Mouse (Mus musculus): Measurements from ENCODE around the gene Txnrd1.

Txnrd1 gene

GRCm38 (mm10) chr10:82817936-82818335 is 15.8 kb upstream of the Txnrd1 start:
- no peak for DNase-seq (ENCODE audit: low read depth, low spot score)

DNA sequence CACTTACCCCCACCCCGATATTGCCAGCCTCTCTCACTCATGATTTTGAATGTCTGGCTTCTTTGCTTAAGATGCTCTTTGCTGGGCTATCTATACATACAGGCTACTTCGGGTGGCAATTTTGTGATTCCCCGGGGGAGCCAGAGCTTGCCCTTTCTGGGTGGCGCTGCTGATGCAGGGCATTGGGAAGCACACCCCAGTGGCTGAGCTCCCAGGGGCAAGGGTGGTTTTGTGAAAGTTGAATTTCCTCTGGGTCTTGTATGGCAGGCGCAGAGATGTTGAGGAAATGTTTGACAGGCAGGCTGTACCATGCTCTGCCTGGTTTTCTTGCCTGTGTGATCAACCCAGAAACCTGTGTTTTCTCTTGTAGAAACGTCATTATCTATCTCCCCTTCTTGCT is 15.1 kb upstream of the Txnrd1 start:
- no peak for DNase-seq (ENCODE audit: low read depth, low spot score)

- DNase-seq (ENCODE audit: low read depth, low spot score) = no peak
These were observed 10.5 kb upstream of the Txnrd1 start for GRCm38 (mm10) chr10:82823108-82823778.

GRCm38 (mm10) chr10:82823779-82824177 is 10.0 kb upstream of the Txnrd1 start:
- DNase-seq (ENCODE audit: low read depth, low spot score) = no peak

DNA sequence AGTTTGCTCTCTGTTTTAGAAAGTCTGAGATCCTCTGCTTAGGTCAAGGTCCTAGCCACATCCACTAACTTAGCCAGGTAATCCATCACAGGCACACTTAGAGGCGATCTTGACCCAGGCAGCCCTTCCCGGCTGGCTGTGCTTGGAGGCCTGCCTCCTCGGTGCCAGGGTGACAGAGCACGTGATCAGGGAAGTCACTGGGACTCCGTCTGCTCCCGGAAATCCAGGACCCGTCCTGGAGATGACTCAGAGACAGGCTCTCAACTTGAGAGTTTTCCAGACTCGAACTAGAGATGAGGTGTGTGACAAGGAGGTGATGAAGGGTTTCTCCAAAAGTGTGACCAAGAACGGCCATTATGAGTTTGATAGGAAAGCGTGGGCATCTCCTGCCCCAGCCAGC is 9.2 kb upstream of the Txnrd1 start:
- no peak for DNase-seq (ENCODE audit: low read depth, low spot score)

- DNase-seq (ENCODE audit: low read depth, low spot score) = no peak
These were observed 7.2 kb upstream of the Txnrd1 start for GRCm38 (mm10) chr10:82826516-82826915.

DNA sequence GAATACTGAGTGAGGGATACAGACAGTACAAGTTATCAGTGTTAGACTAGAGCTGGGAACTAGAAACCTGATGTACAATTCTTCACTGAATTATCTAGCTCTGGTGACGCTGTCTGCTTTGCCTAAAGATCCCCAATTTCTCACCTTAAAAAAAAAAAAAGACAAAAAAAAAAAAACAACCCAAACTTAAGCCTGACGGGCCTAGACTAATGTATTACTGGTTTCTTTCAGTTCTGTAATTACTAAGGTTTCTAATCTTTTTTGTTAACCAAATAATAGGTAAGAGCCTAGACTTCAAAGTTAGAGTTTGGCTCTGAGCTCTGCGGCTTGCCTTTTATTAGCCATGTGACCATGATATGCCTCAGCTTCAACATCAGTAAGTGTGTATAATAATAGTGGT is 2.1 kb downstream of the Txnrd1 start:
- DNase-seq (ENCODE audit: low read depth, low spot score) = no peak

DNA sequence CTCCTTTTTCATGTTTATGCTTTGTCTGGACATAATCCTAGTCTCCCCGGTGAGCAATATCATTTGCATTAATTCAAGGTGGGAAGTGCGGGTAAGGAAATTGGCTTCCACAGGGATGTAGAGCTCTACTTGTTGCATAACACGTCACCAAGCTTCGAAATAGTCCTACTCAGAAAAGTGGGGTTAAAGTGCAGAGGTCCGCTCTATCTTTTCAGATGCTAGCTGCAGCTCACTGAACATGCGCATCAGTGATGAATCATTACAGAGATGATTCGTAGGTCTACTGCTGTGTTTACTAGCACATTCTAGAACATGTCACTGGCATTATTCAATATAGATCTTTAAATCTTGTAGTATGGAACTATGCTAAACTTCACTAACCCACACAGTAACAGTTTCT is 4.6 kb downstream of the Txnrd1 start:
- no peak for DNase-seq (ENCODE audit: low read depth, low spot score)

DNA sequence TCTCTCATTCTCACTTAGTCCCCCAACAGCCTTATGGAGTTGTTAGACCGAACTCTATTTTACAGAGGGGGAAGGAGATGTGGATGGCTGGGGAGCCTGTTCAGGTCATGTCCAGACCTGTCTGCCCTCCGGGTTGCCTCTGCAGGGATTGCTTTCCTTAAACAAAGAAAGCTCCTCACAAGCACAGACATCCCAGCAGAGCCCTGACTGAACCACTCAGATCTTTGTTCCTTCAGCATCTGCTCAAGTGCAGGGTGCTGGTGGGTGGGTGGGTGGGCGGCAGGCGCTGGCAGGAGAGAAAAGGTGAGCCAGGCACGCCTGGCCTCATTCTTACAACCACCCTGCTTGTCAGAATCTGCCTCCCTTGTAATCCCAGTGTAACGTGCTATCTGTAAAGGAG is 10.3 kb downstream of the Txnrd1 start:
- no peak for DNase-seq (ENCODE audit: low read depth, low spot score)

GRCm38 (mm10) chr10:82844731-82845130 is 11.0 kb downstream of the Txnrd1 start:
- DNase-seq (ENCODE audit: low read depth, low spot score) = no peak

DNA sequence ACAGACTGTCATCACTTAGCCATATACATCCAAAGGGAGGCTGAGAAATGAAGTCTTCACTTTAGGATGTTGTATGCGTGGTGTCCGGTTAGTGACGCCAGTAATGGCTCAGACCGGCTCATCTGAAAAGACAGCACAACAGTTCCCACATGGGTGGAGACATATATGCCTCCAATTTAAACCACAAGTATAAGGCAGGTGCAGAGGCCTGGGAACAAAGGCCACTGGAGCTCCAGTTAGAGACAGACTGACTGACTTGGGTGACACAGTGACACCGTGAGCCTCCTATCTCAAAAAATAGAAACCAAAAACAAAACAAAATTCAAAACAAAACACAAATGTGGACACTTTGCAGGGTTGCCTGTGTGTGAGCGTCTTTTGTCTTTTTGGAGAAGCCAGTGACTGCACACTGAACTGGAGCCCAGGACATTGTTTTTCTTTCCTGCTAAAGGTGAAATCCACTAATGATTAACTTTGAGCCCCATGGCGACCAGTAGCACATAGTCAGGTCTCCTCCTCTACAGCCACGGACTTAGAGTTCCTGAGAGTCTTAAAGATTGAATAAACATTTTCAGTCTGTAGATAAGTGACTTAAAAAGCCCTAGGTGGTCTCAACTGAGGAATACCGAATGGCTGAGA is 14.2 kb downstream of the Txnrd1 start:
- DNase-seq (ENCODE audit: low read depth, low spot score) = no peak

- no peak for DNase-seq (ENCODE audit: low read depth, low spot score)
These were observed 16.1 kb downstream of the Txnrd1 start for GRCm38 (mm10) chr10:82849686-82850353.

DNA sequence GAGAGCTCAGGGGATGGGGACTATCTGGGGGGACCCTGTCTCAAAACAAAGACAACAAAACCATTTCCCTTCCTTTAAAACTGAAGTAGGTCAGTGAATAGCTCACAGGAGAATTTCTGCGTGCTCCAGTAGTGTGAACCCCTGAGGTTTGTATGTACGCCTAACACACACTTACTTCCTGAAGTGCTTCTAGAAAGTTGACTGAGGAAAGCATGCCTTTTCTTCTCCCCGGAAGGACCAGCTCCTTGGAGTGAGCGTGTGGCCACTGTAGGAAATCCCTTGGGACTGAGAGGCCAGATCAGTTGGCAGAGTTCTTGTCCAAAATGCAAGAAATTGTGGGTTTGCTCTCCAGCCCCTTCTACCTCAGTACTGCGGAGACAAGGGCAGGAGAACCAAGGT is 16.6 kb downstream of the Txnrd1 start:
- DNase-seq (ENCODE audit: low read depth, low spot score) = no peak

DNA sequence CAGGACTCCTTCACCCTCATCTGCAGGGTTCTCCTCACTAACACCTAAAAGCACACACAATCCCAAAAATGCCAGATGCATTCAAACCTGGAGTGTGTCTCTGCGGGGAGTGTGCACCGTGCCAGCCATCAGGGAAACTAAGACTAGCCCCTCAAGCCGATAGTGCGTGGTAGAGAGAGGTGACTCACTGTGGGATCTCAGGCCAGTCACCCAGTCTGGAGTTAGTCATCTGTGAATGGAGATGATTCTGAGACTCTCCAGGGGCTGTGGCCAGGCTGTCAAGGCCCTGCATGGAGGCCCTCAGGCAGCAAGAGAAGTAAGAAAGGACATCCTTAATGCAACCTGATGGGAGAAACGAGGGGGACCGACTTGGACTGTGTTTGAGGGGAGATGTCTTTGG is 18.0 kb downstream of the Txnrd1 start:
- no peak for DNase-seq (ENCODE audit: low read depth, low spot score)

- DNase-seq (ENCODE audit: low read depth, low spot score) = no peak
These were observed 24.4 kb downstream of the Txnrd1 start for GRCm38 (mm10) chr10:82858032-82858680.

GRCm38 (mm10) chr10:82858691-82859532 is 25.2 kb downstream of the Txnrd1 start:
- DNase-seq (ENCODE audit: low read depth, low spot score) = peak; percentile 69

- peak; percentile 20 for DNase-seq (ENCODE audit: low read depth, low spot score)
These were observed 25.8 kb downstream of the Txnrd1 start for GRCm38 (mm10) chr10:82859533-82859915.

DNA sequence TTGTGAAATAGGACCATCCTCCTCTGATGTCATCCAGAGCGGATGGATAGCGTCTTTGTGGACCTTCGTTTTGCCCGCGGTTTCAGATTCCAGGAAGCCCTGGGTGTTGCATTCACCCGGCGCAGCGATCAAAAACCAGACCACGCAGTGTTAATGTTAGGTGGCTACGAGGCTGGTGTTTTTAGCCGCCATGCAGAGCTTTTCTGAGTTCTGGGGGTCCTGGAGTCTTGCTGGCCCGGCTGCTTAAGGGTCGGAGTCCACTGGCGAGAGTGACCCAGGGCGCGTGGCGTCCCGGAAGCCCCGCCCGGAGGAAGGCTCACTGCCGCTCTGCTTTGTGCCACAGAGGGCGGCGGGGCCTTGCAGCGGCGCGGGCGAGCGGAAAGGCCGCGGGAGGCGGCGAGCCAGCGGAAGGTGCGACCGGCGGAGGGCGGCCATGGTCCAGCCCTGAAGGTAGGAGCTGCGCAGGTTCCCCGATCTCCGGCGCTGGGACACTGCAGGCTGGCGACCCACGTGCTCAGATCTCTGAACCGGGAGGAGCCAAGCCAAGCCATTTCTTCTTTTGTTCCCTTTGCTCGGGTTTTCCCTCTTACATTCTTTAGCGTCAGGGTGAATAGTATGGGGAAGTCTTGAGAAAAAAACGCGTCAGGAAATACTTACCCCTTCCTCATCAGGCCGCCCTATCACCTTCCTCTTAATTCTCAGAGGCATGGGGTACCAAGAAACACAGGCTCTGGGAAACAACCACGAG is 26.6 kb downstream of the Txnrd1 start:
- peak; percentile 30 for DNase-seq (ENCODE audit: low read depth, low spot score)

- DNase-seq (ENCODE audit: low read depth, low spot score) = no peak
These were observed 27.2 kb downstream of the Txnrd1 start for GRCm38 (mm10) chr10:82860929-82861315.

- DNase-seq (ENCODE audit: low read depth, low spot score) = no peak
These were observed 29.4 kb downstream of the Txnrd1 start for GRCm38 (mm10) chr10:82863106-82863680.

- DNase-seq (ENCODE audit: low read depth, low spot score) = no peak
These were observed 30.1 kb downstream of the Txnrd1 start for GRCm38 (mm10) chr10:82863827-82864226.

All from retina, adult 2 months (tissue).